Mouse (Mus musculus): Measurements from ENCODE around the gene Spz1.
"Not testable (repeated sequence)": the region's sequence is repeated elsewhere in the genome, so short reads cannot be mapped to it uniquely, and the experiment has no call there.

Gene Spz1

DNA sequence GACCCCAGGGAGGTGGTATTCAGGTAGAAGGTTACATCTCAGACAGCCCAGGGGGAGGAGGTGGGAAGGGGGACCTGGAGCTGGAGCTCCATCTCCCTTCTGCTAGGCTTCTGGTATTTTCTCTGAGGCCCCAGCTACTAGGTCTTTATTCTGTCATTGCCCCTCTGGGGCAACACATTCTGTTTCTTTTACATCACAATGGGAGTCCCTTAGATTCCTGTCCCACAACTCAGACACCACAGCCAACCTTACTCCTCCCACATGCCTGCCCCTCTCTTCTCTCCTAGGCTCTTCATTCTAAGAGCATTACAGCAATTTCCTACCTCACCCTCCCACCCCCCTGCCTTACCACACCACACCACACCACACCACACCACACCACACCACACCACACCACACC lies at the start of gene Spz1:
TSS of gene Spz1 (minus strand) at position 101 of the 400 bp plus-strand sequence.
- no peak for DNase-seq (ENCODE audit: low spot score)

- DNase-seq (ENCODE audit: low spot score) = no peak
These were observed 40.5 kb upstream of the Spz1 start for GRCm38 (mm10) chr13:92616459-92616858.

DNA sequence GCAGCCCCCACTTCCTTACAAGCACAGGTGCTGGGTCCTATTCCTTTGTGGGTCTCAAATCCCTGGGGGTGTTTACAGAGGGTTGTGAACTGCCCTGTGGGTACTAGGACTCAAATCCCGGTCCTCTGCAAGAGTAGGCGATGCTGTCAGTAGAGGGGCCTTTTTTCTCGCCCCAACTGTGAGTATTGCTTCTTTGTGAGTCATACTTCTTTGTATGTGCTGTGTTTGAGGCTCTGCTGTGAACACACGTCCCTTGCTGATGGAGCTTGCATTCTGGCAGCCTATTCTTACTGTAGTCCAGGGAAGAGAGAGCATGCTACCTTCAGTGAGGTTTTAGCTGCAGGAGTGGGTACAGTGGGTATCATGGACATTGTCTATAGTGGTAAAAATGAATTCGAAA lies 39.2 kb upstream of the Spz1 start:
- no peak for DNase-seq (ENCODE audit: low spot score)

DNA sequence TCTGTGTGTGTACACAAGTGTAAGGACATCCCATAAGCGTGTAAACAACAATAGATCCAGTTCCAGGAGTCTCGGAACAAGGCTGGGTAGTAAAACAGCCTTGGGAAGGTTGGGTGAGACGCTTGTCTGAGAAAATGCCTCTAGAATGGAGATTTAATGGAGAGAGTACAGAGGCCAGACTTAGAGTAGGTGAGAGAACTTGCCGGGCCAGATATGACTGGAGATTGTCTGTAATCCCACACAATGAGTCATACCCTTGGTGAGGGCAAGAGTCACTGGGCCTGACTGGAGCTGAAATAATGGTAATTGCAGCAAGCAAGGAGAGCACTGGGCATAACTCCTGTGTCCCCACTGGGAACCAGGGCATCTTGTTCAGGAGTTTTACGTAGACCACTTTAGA lies 37.1 kb upstream of the Spz1 start:
- DNase-seq (ENCODE audit: low spot score) = no peak

GRCm38 (mm10) chr13:92611917-92612316 lies 35.9 kb upstream of the Spz1 start:
- no peak for DNase-seq (ENCODE audit: low spot score)

DNA sequence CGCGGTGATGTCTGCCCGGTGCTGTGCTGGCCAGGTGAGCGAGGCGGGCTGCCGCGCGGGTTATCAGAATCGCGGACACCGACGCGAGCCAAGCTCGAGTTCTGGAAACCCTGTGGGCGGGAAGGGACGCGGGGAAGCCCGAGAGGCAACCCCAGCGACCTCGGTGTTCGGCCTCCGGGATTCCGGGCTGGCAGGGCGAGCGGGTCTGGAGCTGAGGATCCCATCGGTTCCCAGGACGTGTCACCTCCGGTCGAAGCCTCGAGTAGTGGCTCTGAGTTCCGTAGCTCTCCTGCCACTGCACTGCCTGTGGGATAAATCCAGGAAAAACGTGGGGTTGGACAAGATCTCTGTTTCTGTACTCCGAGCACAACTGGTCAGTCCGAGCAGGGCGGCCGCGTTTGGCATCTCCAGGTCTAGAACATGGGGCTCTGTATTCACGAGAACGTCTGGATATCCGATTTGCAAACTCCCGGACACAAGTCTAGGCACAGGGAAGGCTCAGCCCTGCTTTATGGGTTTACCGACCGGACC lies 35.3 kb upstream of the Spz1 start:
- DNase-seq (ENCODE audit: low spot score) = no peak

DNA sequence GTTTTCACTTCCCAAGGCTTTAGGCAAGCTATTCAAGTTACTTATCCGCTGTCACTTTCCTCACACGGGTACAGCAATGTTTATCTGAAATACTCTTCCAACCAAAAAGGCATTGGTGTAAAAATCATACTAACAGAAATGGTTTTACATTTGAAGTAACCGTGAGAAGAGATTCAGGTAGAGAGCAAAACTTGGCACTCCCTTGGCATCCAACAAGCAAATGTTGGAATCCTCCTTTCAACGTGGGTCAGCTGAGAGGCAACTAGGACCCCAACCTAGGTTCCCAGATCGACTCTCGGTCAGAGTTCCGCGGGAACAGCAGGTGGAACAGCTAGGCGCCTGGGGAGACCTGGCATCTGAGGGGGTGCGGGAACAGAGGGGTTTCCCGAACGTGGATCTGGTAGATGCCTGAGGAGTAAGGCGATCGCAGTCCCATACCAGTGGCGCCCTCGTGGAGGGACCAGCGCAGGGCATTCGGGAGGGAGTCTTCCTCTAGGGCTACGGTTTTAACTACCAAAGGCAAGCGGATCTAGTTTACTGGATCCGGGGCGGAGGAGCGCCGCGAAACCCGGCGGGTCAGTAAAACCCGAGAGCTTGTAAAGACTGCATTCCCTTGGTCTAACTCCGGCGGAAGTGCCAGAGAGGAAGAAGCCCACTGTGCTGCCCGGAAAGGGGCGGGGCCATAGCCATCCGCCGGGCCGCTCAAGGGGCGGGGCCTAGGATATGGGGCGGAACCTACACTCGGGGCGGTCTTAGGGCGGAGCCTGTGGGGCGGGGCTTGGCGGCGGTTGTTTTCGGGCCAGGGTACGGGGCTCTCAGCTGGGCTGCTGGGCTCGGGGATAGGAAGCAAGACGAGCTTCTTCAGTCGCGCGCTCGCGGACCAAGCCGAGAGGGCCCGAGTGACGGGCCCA lies 34.6 kb upstream of the Spz1 start, which contains the start of gene Serinc5:
TSS of gene Serinc5 (plus strand) at position 781 of the 911 bp plus-strand sequence.
- peak; percentile 96 for DNase-seq (ENCODE audit: low spot score)

GRCm38 (mm10) chr13:92609486-92610310 lies 33.7 kb upstream of the Spz1 start:
- peak; percentile 64 for DNase-seq (ENCODE audit: low spot score)

DNA sequence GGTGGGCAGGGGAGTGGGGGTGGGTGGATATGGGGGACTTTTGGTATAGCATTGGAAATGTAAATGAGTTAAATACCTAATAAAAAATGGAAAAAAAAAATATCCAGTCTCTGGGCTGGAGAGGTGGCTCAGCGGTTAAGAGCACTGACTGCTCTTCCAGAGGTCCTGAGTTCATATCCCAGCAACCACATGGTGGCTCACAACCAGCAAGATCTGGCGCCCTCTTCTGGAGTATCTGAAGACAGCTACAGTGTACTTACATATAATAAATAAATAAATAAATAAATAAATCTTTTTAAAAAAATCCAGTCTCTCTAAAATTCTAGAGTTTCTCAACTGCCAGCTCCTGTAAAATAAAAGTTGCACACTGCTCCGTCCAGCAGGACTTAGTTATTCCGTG lies 29.3 kb upstream of the Spz1 start:
- not testable (repeated sequence) for DNase-seq (ENCODE audit: low spot score)

GRCm38 (mm10) chr13:92595424-92595823 lies 19.5 kb upstream of the Spz1 start:
- DNase-seq (ENCODE audit: low spot score) = no peak

DNA sequence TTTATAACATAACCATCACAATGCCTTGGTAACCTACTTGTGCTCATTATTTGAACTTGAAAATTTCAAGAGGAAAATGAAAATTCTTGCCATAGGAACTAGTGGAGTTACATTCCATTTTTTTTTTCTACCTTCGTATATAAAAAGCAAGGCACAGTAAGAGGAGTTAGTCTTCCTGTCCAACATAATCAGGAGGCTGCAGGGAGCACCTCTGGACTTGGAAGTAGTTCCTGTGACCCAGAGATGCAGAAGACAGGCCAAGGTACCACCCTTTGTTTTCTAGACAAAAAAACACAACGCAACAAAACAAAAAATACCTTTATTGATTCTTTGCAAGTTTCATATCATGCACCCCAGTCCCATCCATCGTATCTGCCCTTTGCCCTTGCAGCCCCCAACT lies 18.9 kb upstream of the Spz1 start:
- no peak for DNase-seq (ENCODE audit: low spot score)

DNA sequence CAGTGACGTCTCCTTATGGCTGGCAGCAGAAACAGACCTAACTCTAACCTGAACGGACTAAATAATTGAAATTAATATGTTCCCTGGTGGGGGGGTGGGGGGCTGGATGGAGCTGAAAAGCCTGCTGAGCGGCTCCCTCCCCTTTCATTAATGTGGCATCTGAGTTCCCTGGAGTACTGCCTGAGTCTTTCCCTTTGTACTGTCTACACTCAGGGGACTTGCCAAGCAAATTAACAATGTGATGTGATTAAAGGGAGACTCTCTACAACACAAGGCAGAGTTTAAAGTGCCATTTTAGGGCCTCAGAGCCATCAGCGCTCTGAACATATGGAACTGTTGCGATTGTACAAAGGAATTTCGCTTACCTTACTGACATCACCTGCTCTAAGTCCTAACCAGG lies 18.5 kb upstream of the Spz1 start:
- DNase-seq (ENCODE audit: low spot score) = no peak

GRCm38 (mm10) chr13:92593731-92594396 lies 17.9 kb upstream of the Spz1 start:
- DNase-seq (ENCODE audit: low spot score) = no peak

GRCm38 (mm10) chr13:92592786-92593635 lies 17.0 kb upstream of the Spz1 start:
- peak; percentile 56 for DNase-seq (ENCODE audit: low spot score)

DNA sequence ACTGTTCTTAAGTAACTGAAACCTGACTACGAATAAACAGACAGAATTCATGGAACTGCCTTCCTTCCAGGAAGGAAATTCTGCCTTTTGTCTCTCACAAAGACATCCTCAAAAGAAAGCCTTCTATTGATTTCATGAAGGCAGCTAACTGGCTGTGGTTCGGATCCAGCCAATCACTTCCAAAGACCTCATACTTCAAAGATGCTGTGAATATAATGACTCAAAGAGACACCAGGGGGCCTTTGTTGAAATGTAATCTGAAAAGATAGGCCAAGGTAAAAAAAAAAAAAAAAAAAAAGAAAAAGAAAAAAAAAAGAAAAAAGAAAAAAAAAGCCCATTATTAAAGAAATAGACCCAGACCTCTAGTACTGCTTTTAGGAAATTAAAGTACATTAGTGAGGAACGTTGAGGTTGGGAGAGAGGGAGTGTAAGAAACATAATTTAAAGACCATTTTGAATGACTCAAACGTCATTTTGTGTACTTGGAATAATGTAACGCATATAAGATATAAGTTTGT lies 16.4 kb upstream of the Spz1 start:
- no peak for DNase-seq (ENCODE audit: low spot score)

DNA sequence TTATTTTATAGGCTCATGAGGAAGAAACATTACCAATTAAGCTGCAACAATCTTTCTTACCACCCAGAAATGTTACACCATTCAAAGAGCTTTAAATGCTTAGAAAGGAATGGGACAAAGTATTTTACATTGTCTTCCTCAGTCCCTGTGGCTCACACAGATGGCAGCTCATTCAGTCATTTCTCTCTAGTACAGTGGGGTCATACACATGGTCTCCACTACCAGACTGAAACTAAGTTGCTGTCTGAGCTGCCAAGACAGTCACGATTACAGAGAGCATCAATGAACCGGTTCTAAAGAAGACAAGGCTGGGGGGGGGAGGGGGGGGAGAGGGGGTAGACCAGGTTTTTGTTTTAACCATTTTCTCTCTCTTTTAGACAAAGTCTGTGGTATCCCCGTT lies 15.3 kb upstream of the Spz1 start:
- no peak for DNase-seq (ENCODE audit: low spot score)

GRCm38 (mm10) chr13:92589255-92589654 lies 13.3 kb upstream of the Spz1 start:
- DNase-seq (ENCODE audit: low spot score) = no peak

DNA sequence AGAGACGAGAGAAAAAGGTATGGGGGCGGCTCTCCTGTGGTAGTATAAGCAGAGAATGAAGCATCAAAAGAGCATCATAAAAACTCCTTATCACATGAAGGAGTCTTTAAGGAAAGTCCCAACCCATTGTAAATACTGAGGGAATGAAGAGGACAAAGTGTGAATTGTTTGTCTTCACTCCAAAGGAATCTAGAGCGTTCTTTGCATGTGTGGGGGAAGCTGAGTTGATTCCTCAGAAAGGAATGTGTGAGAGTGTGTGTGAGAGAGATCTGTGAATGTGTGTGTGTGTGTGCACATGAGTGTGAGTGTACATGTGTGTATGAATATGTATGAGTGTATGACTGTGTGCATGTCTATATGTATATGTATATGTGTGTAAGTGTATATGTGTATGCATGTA lies 12.7 kb upstream of the Spz1 start:
- DNase-seq (ENCODE audit: low spot score) = no peak

- no peak for DNase-seq (ENCODE audit: low spot score)
These were observed 8.2 kb upstream of the Spz1 start for GRCm38 (mm10) chr13:92584094-92584717.

DNA sequence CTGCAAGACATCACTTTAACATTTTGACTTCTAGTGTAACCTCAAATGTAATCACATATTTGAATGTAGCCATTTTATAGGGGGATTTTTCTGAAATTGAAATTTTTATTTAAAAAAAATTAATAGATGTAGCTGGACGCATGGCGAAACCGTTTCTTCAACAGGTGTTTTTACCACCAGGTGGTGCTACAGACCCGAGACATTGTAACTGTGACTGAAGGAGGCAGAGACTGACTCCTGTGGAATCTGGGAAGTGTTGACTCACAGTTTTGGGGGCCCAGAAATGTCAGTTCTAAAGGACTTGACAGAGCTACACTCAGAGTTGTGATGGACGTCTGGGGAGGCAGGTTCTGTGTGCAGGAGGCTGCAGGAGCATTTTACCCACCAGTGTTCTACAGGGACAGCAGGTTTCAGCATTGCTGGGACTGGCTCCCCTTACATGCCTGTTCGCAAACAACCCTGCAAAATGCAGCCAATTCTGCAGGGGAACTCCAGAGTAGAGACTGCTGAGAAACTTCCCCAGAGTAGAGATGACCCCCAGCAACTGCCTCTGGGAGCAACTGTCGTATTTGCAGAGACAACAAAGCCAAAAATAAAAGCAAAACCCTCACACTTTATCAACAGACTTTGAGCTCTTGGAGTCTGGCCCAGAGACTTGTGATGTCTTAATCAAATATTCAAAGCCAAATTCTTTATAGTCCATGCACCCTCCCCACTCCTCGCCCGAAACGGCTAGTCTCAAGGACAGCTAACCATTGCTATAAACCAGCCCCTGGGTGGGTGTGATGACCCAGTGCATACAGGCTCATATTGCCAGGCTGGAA lies 4.5 kb upstream of the Spz1 start:
- peak; percentile 51 for DNase-seq (ENCODE audit: low spot score)

All from testis, postnatal 14 days (tissue).